Mouse (Mus musculus) kidney, embryonic 15.5 days (tissue): ENCODE measurements around the gene Bap1. TPM values are rescaled to one million over a fixed set of nuclear protein-coding genes. Genes with fewer than 3 reads are reported as not detected.

Experiments
- ATAC-seq: fragments of 200-750 bp; cut with Nextera tagmentation; replicated peaks from 2 replicates; pipeline ENCODE4 v1.8.0; 2017; ENCODE audit warnings: moderate TSS enrichment; ENCODE audit not compliant: low FRiP score
- H3K27ac ChIP-seq: fragments of 300-500 bp; sonication (generic); 2 replicates; pipeline ENCODE4 v1.5.1; 2015; ENCODE audit warnings: mild to moderate bottlenecking, inconsistent platforms
- H3K27me3 ChIP-seq: fragments of 300-500 bp; sonication (generic); 2 replicates; pipeline ENCODE4 v1.6.1; 2015; ENCODE audit warnings: inconsistent platforms
- H3K36me3 ChIP-seq: fragments of 300-500 bp; sonication (generic); 2 replicates; pipeline ENCODE4 v1.6.1; 2015; ENCODE audit warnings: inconsistent platforms
- H3K4me1 ChIP-seq: fragments of 300-500 bp; sonication (generic); 2 replicates; pipeline ENCODE4 v1.6.1; 2015; ENCODE audit warnings: inconsistent platforms
- H3K4me2 ChIP-seq: fragments of 300-500 bp; sonication (generic); 2 replicates; pipeline ENCODE4 v1.6.1; 2015; ENCODE audit warnings: moderate library complexity, mild to moderate bottlenecking, inconsistent platforms
- H3K4me3 ChIP-seq: fragments of 300-500 bp; sonication (generic); replicated peaks from 2 replicates; pipeline ENCODE4 v1.5.1; 2015; ENCODE audit warnings: mild to moderate bottlenecking, inconsistent platforms
- H3K9ac ChIP-seq: fragments of 300-500 bp; sonication (generic); 2 replicates; pipeline ENCODE4 v1.6.1; 2015; ENCODE audit warnings: mild to moderate bottlenecking, inconsistent platforms
- H3K9me3 ChIP-seq: fragments of 300-500 bp; sonication (generic); replicated peaks from 2 replicates; pipeline ENCODE4 v1.6.1; 2016; ENCODE audit warnings: inconsistent platforms
- WGBS: fragments of 180-500 bp; shearing (Covaris S2); methylation state at CpG from one replicate; pipeline ENCODE4 v1.1.7; 2015; ENCODE audit warnings: mixed read lengths; 5-methylcytosine and 5-hydroxymethylcytosine counted together
- polyA plus RNA-seq: library from polyadenylated mRNA; unstranded; fragments of >200 nt; fragmentation: Nextera tagmentation; extraction: Ambion mirVana; gene quantifications from 2 replicates; pipeline ENCODE4 v1.2.1, GENCODE M21; 2015

The Bap1 gene
- polyA plus RNA-seq, 1 experiment from 2014 or later: 96.8 TPM

GRCm38 (mm10) chr14:31214684-31215083, 36.6 kb upstream of the Bap1 start:
- Histone ChIP-seq H3K4me2 (no peak overlapping the region), H3K27ac (no peak overlapping the region), H3K4me3 (no peak overlapping the region), H3K9me3 (no peaks in the 10 kb centered on the region), H3K36me3 (no peaks in the 10 kb centered on the region), H3K27me3 (no peaks in the 10 kb centered on the region), H3K4me1 (peaks cover 14% of the 10 kb centered on the region), H3K9ac (no peak overlapping the region)
- ATAC-seq: no peak
- WGBS: 79% methylated on average over 3 of the region's 3 CpGs

GRCm38 (mm10) chr14:31215157-31216002, 35.9 kb upstream of the Bap1 start:
- H3K27me3 ChIP-seq: no peaks in the 10 kb centered on the region
- H3K4me3 ChIP-seq: no peak overlapping the region
- WGBS: 30% methylated on average over 15 of the region's 15 CpGs
- H3K4me2 ChIP-seq: 0 out of 2 replicates have a peak overlapping the region, but pooled peaks have one; percentile 4
- peak overlapping the region; percentile 48; the same call in 1 of the 2 replicates for H3K27ac ChIP-seq
- H3K9ac ChIP-seq: no peak overlapping the region
- peak; percentile 41; the same call in 1 of the 2 replicates for ATAC-seq
- no peaks in the 10 kb centered on the region for H3K36me3 ChIP-seq
- peaks cover 14% of the 10 kb centered on the region for H3K4me1 ChIP-seq
- H3K9me3 ChIP-seq: no peaks in the 10 kb centered on the region

GRCm38 (mm10) chr14:31216846-31217245, 34.4 kb upstream of the Bap1 start, which contains the start of gene Nisch:
TSS of gene Nisch (minus strand) at chr14:31216946.
- Histone ChIP-seq H3K27me3 (no peaks in the 10 kb centered on the region), H3K4me1 (peaks cover 14% of the 10 kb centered on the region), H3K4me3 (peak within 1 kb of the TSS; percentile 21), H3K36me3 (no peaks in the 10 kb centered on the region), H3K27ac (peak within 1 kb of the TSS; percentile 48; the same call in 1 of the 2 replicates), H3K9me3 (no peaks in the 10 kb centered on the region), H3K9ac (0 out of 2 replicates have a peak within 1 kb of the TSS, but pooled peaks have one; percentile 9), H3K4me2 (peak within 1 kb of the TSS; percentile 47)
- no peak for ATAC-seq
- WGBS: 73% methylated on average over 2 of the region's 2 CpGs

GRCm38 (mm10) chr14:31217666-31218065, 33.6 kb upstream of the Bap1 start, which contains the start of gene Sema3g:
TSS of gene Sema3g (plus strand) at chr14:31217860.
- no peaks in the 10 kb centered on the region for H3K27me3 ChIP-seq
- no peaks in the 10 kb centered on the region for H3K36me3 ChIP-seq
- ATAC-seq: peak; percentile 72
- H3K4me2 ChIP-seq: peak within 1 kb of the TSS; percentile 47
- H3K9ac ChIP-seq: 0 out of 2 replicates have a peak within 1 kb of the TSS, but pooled peaks have one; percentile 9
- peak within 1 kb of the TSS; percentile 21 for H3K4me3 ChIP-seq
- H3K9me3 ChIP-seq: no peaks in the 10 kb centered on the region
- H3K27ac ChIP-seq: peak within 1 kb of the TSS; percentile 15; the same call in 1 of the 2 replicates
- peaks cover 14% of the 10 kb centered on the region for H3K4me1 ChIP-seq
- 8% methylated on average over 11 of the region's 11 CpGs for WGBS

GRCm38 (mm10) chr14:31226978-31227377, 24.3 kb upstream of the Bap1 start:
- H3K9ac ChIP-seq: no peak overlapping the region
- no peaks in the 10 kb centered on the region for H3K27me3 ChIP-seq
- peaks cover 69% of the 10 kb centered on the region for H3K4me1 ChIP-seq
- H3K9me3 ChIP-seq: no peaks in the 10 kb centered on the region
- H3K4me2 ChIP-seq: no peak overlapping the region
- H3K4me3 ChIP-seq: no peak overlapping the region
- H3K27ac ChIP-seq: peak overlapping the region; percentile 89
- 20% methylated on average over 4 of the region's 4 CpGs for WGBS
- H3K36me3 ChIP-seq: no peaks in the 10 kb centered on the region
- peak; percentile 94 for ATAC-seq

GRCm38 (mm10) chr14:31228234-31228633, 23.0 kb upstream of the Bap1 start:
- no peaks in the 10 kb centered on the region for H3K36me3 ChIP-seq
- ATAC-seq: no peak
- 62% methylated on average over 6 of the region's 6 CpGs for WGBS
- no peaks in the 10 kb centered on the region for H3K9me3 ChIP-seq
- H3K4me1 ChIP-seq: peaks cover 76% of the 10 kb centered on the region
- H3K9ac ChIP-seq: no peak overlapping the region
- H3K27ac ChIP-seq: peak overlapping the region; percentile 89
- no peaks in the 10 kb centered on the region for H3K27me3 ChIP-seq
- H3K4me2 ChIP-seq: no peak overlapping the region
- H3K4me3 ChIP-seq: no peak overlapping the region

- H3K36me3 ChIP-seq: no peaks in the 10 kb centered on the region
- peaks cover 78% of the 10 kb centered on the region for H3K4me1 ChIP-seq
- no peak overlapping the region for H3K9ac ChIP-seq
- no peaks in the 10 kb centered on the region for H3K9me3 ChIP-seq
- no peak for ATAC-seq
- no peak overlapping the region for H3K4me3 ChIP-seq
- 51% methylated on average over 8 of the region's 8 CpGs for WGBS
- H3K27ac ChIP-seq: peak overlapping the region; percentile 60
- H3K27me3 ChIP-seq: no peaks in the 10 kb centered on the region
- no peak overlapping the region for H3K4me2 ChIP-seq
These were observed 20.8 kb upstream of the Bap1 start for GRCm38 (mm10) chr14:31230442-31230841.

GRCm38 (mm10) chr14:31232404-31233069, 18.7 kb upstream of the Bap1 start:
- H3K9ac ChIP-seq: no peak overlapping the region
- H3K27ac ChIP-seq: peak overlapping the region; percentile 60; the same call in 1 of the 2 replicates
- no peak for ATAC-seq

GRCm38 (mm10) chr14:31233070-31233995, 17.9 kb upstream of the Bap1 start:
- H3K27ac ChIP-seq: peak overlapping the region; percentile 64
- no peaks in the 10 kb centered on the region for H3K27me3 ChIP-seq
- no peaks in the 10 kb centered on the region for H3K36me3 ChIP-seq
- no peak overlapping the region for H3K4me3 ChIP-seq
- 69% methylated on average over 14 of the region's 14 CpGs for WGBS
- H3K4me1 ChIP-seq: peaks cover 52% of the 10 kb centered on the region
- no peak overlapping the region for H3K9ac ChIP-seq
- H3K4me2 ChIP-seq: no peak overlapping the region
- ATAC-seq: 0 out of 2 replicates have a peak, but pooled peaks have one; percentile 20
- no peaks in the 10 kb centered on the region for H3K9me3 ChIP-seq

More at GRCm38 (mm10) chr14:31232404-31233069, 18.7 kb upstream of the Bap1 start:
- Histone ChIP-seq H3K4me2 (no peak overlapping the region), H3K27me3 (no peaks in the 10 kb centered on the region), H3K4me3 (no peak overlapping the region), H3K9me3 (no peaks in the 10 kb centered on the region), H3K36me3 (no peaks in the 10 kb centered on the region), H3K4me1 (peaks cover 60% of the 10 kb centered on the region)
- WGBS: 75% methylated on average over 13 of the region's 13 CpGs

- Histone ChIP-seq H3K36me3 (0 out of 2 replicates have a peak, but pooled peaks cover 6% of the 10 kb centered on the region), H3K27me3 (no peaks in the 10 kb centered on the region), H3K4me2 (no peak overlapping the region), H3K27ac (peak overlapping the region; percentile 64), H3K9ac (no peak overlapping the region), H3K9me3 (no peaks in the 10 kb centered on the region), H3K4me3 (no peak overlapping the region), H3K4me1 (peaks cover 45% of the 10 kb centered on the region)
- 0 out of 2 replicates have a peak, but pooled peaks have one; percentile 30 for ATAC-seq
- 21% methylated on average over 11 of the region's 11 CpGs for WGBS
These were observed 17.2 kb upstream of the Bap1 start for GRCm38 (mm10) chr14:31233996-31234591.
